Mouse (Mus musculus) adrenal gland, postnatal 14 days (tissue): ENCODE data around the gene Rnf144b. TPM values are rescaled to one million over a fixed set of nuclear protein-coding genes. Genes with fewer than 3 reads are reported as not detected.

ENCODE experiments used
- DNase-seq: peaks from one replicate; pipeline ENCODE4 v3.0.0; 2021; ENCODE audit warnings: mixed read lengths
- total RNA-seq: library from RNA; stranded (reverse); gene quantifications from 2 replicates; pipeline ENCODE4 v1.2.3, GENCODE M21; 2021

Gene Rnf144b
- total RNA-seq, 1 experiment from 2014 or later: 11.7 TPM

- DNase-seq: no peak
Measured at GRCm38 (mm10) chr13:47180776-47181175, 58.3 kb downstream of the Rnf144b start.

- no peak for DNase-seq
Measured at GRCm38 (mm10) chr13:47182366-47182765, 59.9 kb downstream of the Rnf144b start.

- DNase-seq: no peak
Measured at GRCm38 (mm10) chr13:47183033-47183730, 60.7 kb downstream of the Rnf144b start.

GRCm38 (mm10) chr13:47183771-47184170 is 61.3 kb downstream of the Rnf144b start:
- no peak for DNase-seq

GRCm38 (mm10) chr13:47187836-47188235 is 65.4 kb downstream of the Rnf144b start:
- DNase-seq: no peak

GRCm38 (mm10) chr13:47189971-47190370 is 67.5 kb downstream of the Rnf144b start:
- DNase-seq: no peak

- DNase-seq: no peak
Measured at GRCm38 (mm10) chr13:47192200-47192599, 69.7 kb downstream of the Rnf144b start.

- no peak for DNase-seq
Measured at GRCm38 (mm10) chr13:47192771-47193170, 70.3 kb downstream of the Rnf144b start.

GRCm38 (mm10) chr13:47193326-47194153 is 71.1 kb downstream of the Rnf144b start:
- DNase-seq: peak; percentile 76

GRCm38 (mm10) chr13:47194695-47195094 is 72.2 kb downstream of the Rnf144b start:
- DNase-seq: no peak

- DNase-seq: no peak
Measured at GRCm38 (mm10) chr13:47195491-47195890, 73.0 kb downstream of the Rnf144b start.

- DNase-seq: peak; percentile 32
Measured at GRCm38 (mm10) chr13:47200011-47200670, 77.7 kb downstream of the Rnf144b start.

GRCm38 (mm10) chr13:47201962-47202624 is 79.6 kb downstream of the Rnf144b start:
- DNase-seq: peak; percentile 85

- no peak for DNase-seq
Measured at GRCm38 (mm10) chr13:47210496-47210895, 88.0 kb downstream of the Rnf144b start.

- DNase-seq: no peak
Measured at GRCm38 (mm10) chr13:47210992-47211391, 88.5 kb downstream of the Rnf144b start.

GRCm38 (mm10) chr13:47211581-47211980 is 89.1 kb downstream of the Rnf144b start:
- DNase-seq: no peak

GRCm38 (mm10) chr13:47213817-47214216 is 91.4 kb downstream of the Rnf144b start:
- no peak for DNase-seq

GRCm38 (mm10) chr13:47214895-47215294 is 92.4 kb downstream of the Rnf144b start:
- DNase-seq: peak; percentile 31

GRCm38 (mm10) chr13:47215815-47216585 is 93.5 kb downstream of the Rnf144b start:
- peak; percentile 47 for DNase-seq

GRCm38 (mm10) chr13:47217107-47217571 is 94.7 kb downstream of the Rnf144b start:
- DNase-seq: peak; percentile 45

GRCm38 (mm10) chr13:47218351-47218750 is 95.9 kb downstream of the Rnf144b start:
- DNase-seq: no peak
